Mouse (Mus musculus): Measurements from ENCODE around the gene Drg2.
"Not testable (repeated sequence)": the region's sequence is repeated elsewhere in the genome, so short reads cannot be mapped to it uniquely, and the experiment has no call there.

Gene Drg2

DNA sequence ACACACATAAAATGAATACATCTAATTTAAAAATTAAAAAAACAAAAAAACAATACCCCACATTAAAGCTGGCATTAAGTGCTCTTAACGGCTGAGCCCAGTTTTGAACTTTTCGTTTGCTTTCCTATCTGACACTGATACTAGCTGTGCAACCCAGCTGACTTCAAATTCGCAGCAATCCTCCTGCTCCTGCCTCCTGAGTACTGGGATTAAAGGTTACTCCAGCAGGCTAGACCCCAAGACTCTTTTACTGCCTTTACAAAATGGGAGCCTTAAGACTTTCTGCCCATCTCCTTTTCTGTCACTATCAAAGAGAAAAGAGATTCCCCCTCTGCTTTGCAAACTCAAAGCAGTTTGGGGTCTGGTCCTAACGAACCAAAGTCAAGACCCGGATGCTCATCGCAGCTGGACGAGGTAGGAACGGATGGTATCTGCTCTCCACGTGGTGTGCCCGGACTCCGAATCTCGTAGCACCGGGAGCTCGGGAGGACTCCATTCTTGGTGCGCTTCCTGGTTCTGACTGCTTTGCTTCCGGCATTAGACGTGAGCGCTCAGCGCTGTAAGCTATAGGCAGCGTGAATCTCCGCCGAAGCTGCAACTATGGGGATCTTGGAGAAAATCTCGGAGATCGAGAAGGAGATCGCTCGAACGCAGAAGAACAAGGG lies at the start of gene Drg2:
TSS of gene Drg2 (plus strand) at position 512 of the 665 bp plus-strand sequence.
- peak; percentile 87 for DNase-seq

DNA sequence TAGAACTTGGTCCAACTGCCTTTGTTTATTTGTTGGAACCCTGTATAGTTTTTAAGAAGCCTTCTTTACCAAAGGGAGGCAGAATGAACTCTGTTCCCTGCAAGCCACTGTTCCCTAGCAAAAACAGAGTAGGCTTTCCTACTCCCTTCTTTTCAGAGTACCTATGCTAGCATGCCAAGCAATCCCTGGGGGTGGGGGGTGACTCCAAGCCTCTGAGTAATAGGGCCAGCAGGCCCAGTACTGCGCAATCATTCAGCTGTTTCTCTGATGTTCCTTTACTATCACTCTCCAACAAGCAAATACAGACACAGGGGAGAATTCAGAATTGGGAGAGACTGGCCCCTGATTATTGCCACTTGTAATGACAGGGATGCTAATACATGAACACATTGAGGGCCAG lies 47.8 kb upstream of the Drg2 start:
- DNase-seq: no peak

DNA sequence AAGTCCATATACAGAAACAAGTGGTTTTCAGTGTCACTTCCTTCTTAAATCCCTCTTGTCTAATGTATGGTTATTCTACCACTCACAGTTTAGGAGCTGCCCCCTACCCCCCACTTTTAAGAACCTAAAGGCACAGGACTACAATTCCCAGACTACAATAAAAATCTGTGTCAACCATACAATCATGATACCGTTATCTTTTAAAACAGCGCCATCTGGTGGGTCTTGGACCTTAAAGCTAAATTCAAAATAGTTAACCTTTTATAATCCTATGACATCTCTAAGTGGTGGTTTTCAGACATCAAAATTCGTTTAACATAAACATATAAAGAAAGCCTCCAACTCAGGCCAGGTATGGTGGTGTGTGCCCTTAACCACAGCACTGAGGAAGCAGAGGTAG lies 42.2 kb upstream of the Drg2 start:
- DNase-seq: peak; percentile 12 to 62

DNA sequence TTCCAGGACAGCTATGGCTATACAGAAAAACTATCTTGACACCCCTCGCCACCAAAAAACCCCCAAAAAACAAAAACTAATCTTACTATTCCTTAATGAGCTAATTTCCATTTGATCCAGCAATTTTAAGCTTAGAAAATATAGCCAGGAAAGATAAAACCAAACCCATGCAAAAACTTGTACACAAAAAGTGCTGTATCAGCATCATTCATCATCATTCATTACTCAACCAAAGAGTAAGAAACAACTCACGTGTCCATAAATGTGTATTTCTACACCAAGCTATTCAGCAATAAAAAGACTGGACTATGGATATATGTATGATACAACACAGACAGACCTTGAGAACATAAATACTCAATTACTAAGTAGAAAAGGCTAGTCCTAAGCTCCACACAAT lies 41.5 kb upstream of the Drg2 start:
- DNase-seq: no peak

DNA sequence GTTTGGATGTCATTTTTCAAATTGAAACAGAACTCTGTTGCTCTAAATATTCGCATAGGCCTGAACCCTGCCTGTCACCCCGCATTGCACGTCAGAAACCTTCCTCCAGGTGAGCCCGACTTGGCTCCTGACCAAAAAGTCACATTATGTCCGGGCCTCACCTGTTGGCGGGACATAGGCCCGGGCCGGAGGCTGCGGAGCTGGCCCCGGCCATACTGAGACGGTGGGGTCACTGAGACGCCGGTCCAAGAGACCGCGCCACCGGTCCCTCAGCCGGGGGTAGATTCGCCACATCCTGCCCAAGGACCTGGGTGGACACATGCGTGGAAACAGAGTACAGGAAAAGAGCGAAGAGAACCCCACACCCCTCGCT lies 37.8 kb upstream of the Drg2 start:
- no peak for DNase-seq

DNA sequence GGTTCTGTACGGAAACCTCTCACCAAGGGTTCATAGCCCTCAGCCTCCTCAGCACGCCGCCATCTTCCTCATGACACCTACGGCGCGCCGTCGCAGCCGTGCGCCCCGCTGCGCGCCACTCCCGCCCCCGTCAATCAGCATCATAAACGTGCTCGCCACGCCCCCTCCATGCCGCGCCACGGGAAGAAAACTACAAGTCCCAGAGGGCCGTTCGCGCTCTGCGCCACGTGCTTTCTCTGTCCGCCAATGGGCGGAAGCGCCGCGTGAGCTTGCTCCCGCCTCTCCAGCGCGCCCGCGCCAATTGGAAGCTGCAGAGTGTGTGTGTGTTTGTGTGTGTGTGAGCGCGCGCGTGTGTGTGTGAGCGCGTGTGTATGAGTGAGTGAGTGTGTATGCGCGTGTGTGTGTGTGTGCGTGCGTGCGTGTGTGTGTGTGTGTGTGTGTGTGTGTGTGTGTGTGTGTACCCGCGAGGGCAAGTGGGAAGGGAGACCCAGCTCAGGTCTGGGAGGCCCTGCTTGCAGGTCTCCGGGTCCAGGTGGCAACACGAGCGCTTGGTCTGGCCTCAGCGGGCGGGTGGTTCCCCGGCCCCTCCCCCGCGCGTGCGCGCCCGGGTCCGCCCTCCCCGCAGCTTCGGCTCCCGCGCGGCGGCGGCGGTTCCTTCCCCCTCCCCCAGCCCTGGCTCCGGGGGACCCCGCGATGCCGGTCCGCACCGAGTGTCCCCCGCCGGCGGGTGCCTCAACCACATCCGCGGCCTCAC lies 37.3 kb upstream of the Drg2 start, which contains the start of gene Gid4:
TSS of gene Gid4 (plus strand) at position 183 of the 754 bp plus-strand sequence.
- DNase-seq: peak; percentile 98 to 99

DNA sequence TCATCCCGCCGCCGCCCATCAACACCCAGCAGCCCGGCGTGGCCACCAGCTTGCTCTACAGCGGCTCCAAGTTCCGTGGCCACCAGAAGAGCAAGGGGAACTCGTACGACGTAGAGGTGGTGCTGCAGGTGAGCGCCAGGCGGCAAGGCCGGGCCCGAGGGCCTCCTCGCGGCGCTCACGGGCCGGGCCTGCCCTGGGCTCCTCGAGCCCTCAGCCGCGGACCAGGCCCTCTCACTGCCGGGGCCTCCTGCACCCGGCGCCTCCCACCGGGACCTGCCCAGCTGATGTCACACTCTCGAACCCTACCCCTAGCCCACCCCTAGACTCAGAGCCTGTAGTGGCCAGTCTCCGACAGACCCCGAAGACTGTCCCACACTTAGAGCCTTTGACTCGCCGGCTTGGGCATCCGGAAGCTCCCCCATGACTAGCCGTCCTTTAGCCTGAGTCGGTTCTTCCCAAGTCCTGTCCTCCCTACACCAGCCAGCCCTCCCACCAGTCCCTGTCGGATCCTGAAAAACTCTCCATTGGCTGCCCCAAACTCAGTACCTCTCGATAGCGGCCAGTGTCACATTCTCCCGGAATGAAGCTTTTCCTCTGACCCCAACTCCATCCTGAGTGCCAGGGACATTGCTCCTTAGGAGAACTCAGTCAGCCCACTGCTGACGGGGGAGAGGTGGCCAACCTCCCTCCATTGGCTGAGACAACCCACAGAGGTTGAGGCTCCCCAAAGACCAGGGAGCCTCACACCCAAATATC lies 36.5 kb upstream of the Drg2 start, which contains the start of gene Atpaf2:
TSS of gene Atpaf2 (minus strand) at position 741 of the 756 bp plus-strand sequence.
- peak; percentile 5 to 27 for DNase-seq

DNA sequence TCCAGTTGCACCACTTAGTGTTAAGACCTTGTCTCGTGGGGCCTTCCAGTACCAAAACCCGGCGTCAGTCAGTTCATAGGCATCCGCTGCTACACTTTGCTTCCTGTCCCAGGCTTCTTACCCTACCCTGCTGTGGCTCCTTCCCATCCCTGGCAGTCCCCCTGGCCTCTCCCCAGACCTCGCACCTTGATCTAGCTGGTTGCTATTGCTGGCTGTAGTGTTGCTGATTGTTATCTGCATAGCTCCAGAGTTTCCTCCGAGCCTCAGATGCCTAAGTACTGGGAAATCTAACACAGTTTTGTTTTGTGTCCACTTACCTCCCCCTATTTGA lies 36.0 kb upstream of the Drg2 start:
- no peak for DNase-seq

DNA sequence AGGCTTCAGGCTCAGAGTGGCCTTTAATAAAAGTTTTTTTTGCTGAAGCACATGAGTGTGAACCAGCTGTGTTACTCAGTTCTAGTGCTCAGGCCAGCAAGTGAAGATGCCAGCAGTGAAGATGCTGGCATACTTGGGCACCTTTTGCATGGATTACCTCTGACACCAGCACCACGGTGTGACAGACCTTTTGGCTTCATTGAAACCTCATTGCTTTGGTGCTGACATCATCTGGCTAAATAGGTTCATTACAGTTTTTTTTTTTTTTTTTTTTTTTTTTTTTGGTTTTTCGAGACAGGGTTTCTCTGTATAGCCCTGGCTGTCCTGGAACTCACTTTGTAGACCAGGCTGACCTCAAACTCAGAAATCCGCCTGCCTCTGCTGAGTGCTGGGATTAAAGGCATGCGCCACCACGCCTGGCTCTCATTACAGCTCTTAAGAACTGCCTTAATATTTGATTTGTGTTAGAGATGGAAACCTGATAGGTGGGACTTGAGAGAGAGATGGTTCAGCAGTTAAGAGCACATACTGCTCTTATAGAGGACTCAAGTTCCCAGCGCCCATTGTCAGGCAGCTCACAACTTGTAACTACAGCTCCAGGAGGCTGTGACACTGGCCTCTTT lies 32.2 kb upstream of the Drg2 start:
- no peak for DNase-seq

DNA sequence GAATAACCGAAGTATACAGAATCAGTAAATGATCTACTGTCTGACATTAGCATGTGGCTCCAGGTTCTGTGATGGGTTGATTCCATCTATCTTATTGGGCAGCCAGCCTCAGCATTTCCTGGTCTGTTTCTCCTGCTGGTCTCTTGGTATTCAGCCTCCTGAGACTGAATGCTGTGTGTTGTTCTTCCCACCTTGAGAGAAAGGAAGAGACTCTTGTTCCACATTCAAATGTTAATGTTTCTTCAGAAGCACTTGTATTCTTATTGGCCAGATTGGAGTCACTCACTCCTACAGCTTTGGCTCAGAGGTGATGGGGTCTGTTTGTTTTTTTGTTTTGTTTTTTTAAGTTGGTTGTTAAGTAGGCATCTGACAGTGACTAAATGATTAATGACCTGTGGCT lies 31.4 kb upstream of the Drg2 start:
- no peak for DNase-seq

DNA sequence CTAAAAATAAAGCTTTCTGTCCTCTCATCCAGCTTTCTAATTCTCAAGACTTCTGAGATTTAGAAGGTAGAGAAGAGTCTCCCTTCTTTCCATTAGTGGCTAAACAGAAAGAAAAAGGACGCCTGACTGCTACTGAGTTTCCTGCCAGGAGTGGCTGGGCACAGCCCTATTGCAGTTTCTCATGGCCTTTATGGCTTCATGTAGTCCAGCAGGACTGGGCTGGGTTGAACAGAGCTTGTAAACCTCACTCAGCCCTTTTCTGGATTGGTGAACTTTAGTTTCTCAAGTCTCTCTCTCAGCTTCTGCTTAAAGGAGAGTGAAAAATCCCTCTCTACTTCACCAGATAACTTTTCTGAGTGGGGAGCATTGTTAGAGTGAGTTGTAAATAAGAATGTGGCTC lies 28.0 kb upstream of the Drg2 start:
- DNase-seq: no peak

DNA sequence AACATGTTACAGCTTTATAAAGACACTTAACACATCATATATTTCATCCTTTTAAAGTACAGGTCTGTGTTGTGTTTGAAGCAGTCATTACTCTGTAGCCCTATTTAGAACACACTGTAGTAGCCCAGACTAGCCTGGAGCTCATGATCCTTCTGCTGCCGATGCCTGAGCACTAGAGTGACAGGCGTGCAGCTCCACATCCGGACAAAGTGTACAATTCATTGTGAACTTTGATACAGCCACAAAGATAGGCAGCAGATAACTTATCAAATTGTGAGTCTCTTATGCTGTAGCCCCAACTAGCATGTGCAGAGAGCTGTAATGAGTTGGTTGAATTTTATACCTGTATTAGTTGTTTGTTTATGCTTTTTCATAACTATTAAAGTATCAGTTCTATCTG lies 26.8 kb upstream of the Drg2 start:
- no peak for DNase-seq

DNA sequence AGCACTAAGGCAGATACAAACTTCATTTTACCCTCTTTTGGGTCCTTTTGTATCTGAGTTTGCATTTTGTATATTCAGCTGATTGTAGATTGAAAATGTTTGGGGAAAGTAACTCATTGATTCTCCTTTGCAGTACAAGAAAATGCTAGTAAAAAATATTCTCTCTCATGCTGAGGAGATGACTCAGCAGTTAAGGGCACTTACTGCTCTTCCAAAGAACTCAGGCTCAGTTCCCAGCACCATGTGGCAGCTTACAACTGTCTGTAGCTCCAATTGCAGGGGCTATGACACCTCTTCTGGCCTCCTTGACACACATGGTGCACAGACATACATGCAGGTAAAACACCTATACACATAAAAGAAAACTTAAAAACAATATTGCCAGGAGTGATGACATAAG lies 20.9 kb upstream of the Drg2 start:
- no peak for DNase-seq

DNA sequence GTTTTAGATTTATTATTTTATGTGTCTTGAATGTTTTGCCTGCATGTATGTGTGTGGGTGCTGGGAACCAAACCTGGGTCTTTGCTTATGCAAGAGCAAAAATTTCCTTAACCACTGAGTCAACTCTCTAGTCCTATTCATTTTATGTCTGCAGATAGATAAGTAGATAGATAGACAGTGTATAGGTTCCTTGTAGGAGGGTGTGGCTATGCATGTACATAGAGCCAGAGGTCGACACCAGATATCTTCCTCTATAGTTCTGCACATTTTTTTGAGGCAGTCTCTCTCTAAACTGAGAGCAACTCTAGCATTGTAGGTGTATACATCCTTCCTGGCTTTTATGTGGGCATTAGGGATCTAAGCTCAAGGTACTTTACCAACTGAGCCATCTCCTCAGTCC lies 19.3 kb upstream of the Drg2 start:
- DNase-seq: no peak

DNA sequence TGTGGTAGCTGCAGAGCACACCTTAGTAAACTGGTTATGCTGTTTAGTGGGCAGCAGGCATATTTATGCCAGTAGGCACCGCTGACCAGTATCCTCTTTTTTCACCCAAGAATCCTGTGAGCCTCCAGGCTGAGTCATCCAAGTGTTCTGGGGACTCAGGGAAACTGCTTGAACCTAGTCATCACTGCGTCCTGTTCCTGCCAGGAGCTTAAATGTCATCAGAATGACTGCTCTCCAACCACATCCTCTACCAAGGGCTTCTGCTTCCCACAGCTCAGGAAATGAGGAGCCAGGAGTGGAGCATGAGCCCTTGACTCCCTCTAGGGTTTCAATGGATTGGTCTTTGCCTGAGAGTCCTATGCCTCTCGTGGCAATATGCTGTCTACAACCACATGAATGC lies 17.8 kb upstream of the Drg2 start:
- DNase-seq: no peak

DNA sequence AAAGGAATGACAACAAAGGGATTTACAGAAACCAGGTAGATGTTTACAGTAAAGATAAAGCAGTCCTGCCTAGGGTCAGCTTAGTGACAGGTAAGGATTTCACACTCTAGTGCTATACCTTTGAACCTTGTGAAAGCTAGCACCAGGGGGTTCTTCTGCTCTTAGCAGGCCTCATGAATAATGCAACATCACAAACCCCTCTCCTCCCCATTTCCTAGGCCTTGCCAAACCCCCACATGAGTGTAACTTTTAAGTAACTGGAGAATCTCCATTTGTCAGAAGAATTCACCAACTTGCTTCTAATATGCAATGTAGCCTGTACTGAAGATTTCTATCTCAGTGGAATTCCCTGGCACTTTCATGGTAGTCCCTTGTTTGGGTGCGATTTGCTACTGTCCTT lies 14.8 kb upstream of the Drg2 start:
- DNase-seq: not testable (repeated sequence)

DNA sequence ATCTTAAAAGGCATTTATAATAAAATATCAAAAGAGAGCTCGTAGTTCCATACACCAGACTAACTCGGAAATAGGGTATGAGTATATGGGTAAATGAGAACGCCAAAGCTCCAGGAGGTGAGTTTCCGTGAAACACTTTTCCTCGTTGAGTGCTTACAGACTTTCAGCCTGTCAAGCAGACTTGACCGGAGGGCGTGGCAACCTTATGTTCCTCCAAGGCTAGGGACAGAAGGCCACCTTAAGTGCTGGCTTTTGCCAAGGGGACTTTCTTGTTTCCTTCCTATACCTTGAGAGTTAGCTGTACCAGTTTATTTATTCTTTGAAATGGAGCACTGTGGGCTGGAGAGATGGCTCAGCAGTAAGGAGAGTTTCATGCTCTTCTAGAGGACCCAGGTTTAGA lies 14.2 kb upstream of the Drg2 start:
- peak; percentile 35 to 46 for DNase-seq

DNA sequence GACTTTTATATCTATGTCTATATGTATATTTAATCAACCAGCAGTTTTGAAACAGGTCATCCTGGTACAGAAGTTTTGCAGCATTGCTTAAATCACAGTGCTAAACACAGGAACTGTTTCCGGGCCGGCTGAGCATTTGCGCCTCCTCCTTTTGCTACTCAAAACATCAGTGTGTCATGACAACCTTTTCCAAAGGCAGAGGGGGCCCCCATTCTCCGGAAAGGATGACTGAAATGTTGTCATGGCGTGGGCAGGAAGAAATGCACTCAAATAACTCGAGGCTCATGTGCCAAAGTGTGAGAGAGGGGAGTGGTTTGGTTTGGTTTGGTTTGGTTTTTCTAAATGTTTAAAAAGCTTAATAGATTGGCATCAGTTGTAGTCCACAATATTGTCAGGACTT lies 11.5 kb upstream of the Drg2 start:
- DNase-seq: no peak

DNA sequence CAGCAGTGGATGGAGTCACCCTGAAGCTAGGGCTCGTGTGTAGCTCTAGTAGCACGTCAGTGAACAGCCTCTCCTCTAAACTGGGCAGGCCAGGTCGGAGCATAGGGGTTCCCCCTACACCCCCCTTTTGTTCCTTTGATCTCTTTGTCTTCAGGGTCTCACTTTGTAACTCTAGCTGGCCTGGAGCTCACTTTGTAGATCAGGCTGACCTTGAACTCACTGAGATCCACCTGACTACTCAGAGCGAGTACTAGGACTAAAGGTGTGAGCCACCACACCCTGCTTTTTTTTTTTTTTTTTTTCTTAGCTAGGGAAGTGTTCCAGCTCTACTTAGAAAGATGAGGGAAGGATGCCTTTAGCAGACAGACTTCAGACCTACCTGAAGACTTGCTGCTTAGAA lies 10.4 kb upstream of the Drg2 start:
- DNase-seq: no peak

DNA sequence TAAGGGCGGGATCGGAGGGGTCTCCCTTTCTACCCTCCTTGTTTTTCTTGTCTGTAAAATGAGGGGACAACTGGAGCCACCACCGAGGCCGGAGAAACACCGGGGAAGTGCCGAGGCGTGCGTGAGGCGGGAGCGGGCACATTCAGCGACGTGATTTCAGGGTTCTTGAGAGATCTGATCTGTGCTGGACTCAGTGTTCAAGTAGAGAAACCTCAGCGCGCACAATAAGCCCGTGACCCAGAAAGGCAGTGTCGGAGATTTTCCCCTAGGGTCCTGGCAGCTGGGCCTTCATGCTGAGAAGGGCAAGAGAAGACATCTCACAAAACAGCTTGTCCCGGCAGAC lies 325 bp downstream of the Drg2 start:
- DNase-seq: no peak

DNA sequence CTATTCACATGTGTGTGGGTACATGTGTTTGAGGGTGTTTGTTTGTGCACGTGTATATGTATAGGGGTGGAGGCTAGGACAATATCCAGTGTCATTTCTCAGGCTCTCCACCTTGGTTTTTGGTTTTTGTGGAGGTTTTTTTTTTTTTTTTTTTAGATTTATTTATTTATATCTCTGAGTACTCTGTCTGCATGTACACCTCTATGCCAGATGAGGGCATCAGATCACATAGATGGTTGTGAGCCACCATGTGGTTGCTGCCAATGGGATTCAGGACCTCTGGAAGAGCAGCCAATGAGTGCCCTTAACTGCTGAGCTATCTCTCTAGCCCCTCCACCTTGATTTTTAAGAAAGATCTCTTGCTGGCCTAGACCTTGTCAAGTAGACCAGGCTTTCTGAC lies 3.6 kb downstream of the Drg2 start:
- no peak for DNase-seq

DNA sequence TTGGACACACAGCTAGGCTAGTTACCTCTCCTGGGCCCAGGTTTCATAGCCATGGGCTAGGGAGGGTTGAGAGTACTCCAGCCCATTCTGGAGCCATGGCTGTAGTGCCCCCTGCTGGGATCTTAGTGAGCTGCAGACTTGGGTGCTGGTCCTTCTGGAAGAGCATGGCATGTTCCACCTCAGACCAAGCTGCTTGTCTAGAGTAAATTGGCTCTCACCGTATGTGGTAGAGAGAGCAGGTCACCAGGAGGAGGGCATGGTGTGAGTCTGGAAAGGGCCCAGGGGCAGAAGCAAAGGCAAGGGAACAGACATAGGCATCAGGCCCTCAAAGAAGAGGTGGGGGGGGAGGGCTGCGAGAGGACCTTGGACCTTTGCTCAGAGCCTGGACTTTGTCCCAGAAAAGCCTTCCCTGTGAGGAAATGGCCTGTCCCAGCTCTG lies 11.6 kb downstream of the Drg2 start:
- DNase-seq: peak in 1 of 2 experiments; percentile 30

DNA sequence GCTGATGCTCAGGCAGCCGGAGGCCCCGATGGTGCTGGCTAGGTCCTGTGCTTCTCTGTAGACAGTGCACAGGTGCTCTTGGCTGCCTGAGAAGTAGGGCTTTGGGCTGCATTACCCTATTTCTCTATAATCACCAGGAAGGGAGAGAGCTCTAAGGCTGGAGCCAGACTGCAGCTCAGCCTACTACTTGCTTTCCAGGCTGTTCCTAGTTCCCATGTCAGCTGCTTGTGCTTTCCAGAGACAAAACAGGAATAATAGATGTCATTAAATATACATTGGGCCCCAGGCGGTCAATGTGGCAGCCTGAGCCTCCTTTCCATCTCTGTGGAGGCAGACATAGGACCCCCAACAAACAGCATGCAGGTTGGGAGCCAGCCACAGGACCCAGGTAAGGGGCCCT lies 14.6 kb downstream of the Drg2 start, which contains the start of gene Myo15:
TSS of gene Myo15 (plus strand) at position 301 of the 400 bp plus-strand sequence.
- no peak for DNase-seq

All from lung, adult 18-20 months (tissue).